Mouse (Mus musculus) heart, embryonic 16.5 days (tissue): ENCODE measurements around the gene 2310034G01Rik. TPM values are rescaled to one million over a fixed set of nuclear protein-coding genes. Genes with fewer than 3 reads are reported as not detected.

ENCODE experiments used
- ATAC-seq: fragments of 200-750 bp; cut with Nextera tagmentation; replicated peaks from 2 replicates; pipeline ENCODE4 v1.8.0; 2017; ENCODE audit warnings: moderate number of reproducible peaks; ENCODE audit not compliant: insufficient read depth, low FRiP score; ENCODE audit errors: extremely low read depth
- H3K27ac ChIP-seq: fragments of 300-500 bp; sonication (generic); 2 replicates; pipeline ENCODE4 v1.5.1; 2014; ENCODE audit warnings: mild to moderate bottlenecking, low read length, control low read depth, moderate library complexity
- H3K27me3 ChIP-seq: fragments of 300-500 bp; sonication (generic); 2 replicates; pipeline ENCODE4 v1.6.1; 2014; ENCODE audit warnings: low read length, mixed read lengths; ENCODE audit not compliant: control insufficient read depth, insufficient read depth
- H3K36me3 ChIP-seq: fragments of 300-500 bp; sonication (generic); 2 replicates; pipeline ENCODE4 v1.6.1; 2014; ENCODE audit not compliant: control insufficient read depth, insufficient read depth
- H3K4me1 ChIP-seq: fragments of 300-500 bp; sonication (generic); 2 replicates; pipeline ENCODE4 v1.6.1; 2014; ENCODE audit warnings: low read length, mixed read lengths; ENCODE audit not compliant: control insufficient read depth, insufficient read depth
- H3K4me2 ChIP-seq: fragments of 300-500 bp; sonication (generic); 2 replicates; pipeline ENCODE4 v1.6.1; 2014; ENCODE audit warnings: low read depth, mild to moderate bottlenecking, control low read depth, low read length
- H3K4me3 ChIP-seq: fragments of 300-500 bp; sonication (generic); 2 replicates; pipeline ENCODE4 v1.5.1; 2014; ENCODE audit warnings: mild to moderate bottlenecking, control low read depth, low read length
- H3K9ac ChIP-seq: fragments of 300-500 bp; sonication (generic); 2 replicates; pipeline ENCODE4 v1.6.1; 2014; ENCODE audit warnings: low read length, control low read depth
- H3K9me3 ChIP-seq: fragments of 300-500 bp; sonication (generic); replicated peaks from 2 replicates; pipeline ENCODE4 v1.6.1; 2016; ENCODE audit warnings: low read length; ENCODE audit not compliant: control insufficient read depth
- WGBS: fragments of 180-500 bp; shearing (Covaris S2); extraction: QIAGEN DNeasy Blood & Tissue Kit; methylation state at CpG from one replicate; pipeline ENCODE4 v1.1.7; 2014; 5-methylcytosine and 5-hydroxymethylcytosine counted together
- polyA plus RNA-seq: library from polyadenylated mRNA; unstranded; fragments of >200 nt; fragmentation: Nextera tagmentation; extraction: Ambion mirVana; gene quantifications from 2 replicates; pipeline ENCODE4 v1.2.1, GENCODE M21; 2015

The 2310034G01Rik gene
- polyA plus RNA-seq, 1 experiment from 2014 or later = 1.1 TPM

DNA sequence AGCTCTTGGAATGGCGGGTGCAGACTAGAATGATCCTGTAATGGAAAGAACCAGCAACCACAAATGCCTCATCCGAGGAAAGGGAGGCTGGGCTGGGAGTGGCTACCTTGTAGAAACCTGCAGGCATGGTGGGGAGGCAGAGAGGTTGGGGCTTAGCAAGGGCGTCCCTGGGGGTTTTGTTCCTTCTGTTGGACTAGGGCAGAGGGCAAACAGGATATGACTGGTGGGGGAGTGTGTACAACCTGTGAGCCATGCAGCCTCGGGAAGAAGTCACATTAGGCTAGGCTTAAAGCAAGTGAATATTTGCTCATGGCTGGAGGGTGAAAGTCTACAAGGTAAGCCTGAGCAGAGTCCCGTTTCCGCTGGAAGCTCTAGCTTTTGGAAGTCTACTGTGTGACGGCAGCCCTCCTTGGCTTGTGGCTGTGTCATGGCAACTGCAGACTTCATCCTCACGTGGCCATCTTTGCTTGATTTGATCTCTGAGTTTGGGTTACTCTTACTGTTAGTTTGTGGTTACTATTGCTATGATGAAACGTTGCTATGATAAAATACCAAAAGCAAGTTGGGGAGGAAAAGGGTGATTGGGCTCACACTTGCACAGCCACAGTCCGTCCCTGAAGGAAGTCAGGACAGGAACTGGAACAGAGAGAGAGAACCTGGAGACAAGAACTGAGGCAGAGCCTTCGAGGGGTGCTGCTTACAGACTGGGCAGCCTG is 13.3 kb upstream of the 2310034G01Rik start:
- Histone ChIP-seq H3K27me3 (no peaks in the 10 kb centered on the region), H3K9me3 (no peaks in the 10 kb centered on the region), H3K4me1 (no peaks in the 10 kb centered on the region), H3K4me2 (no peak overlapping the region), H3K9ac (no peak overlapping the region), H3K4me3 (no peak overlapping the region), H3K27ac (no peak overlapping the region), H3K36me3 (no peaks in the 10 kb centered on the region)
- no peak for ATAC-seq
- 73% methylated on average over 11 of the region's 11 CpGs for WGBS

DNA sequence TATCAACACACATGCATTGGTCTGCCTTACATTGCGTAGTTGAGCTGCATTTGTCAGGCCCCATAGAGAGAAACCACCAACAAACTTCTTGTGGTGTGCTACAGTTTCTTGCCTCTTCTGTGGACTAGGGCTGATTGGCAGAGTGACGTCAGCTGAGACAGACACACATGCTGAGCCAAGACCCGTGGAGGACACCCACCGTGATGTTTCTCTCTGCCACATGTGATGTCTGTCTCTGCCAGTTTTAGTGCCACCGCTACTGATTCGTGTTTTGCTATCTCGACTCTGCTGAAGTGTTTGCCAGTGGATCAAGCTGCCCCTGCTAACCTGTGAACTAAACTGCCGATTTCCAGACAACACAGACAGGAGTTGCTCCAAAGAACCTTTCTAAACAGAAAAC is 12.0 kb upstream of the 2310034G01Rik start:
- WGBS = 69% methylated on average over 8 of the region's 8 CpGs
- H3K4me1 ChIP-seq = peaks cover under 1% of the 10 kb centered on the region; the same call in 1 of the 2 replicates
- H3K4me2 ChIP-seq = no peak overlapping the region
- H3K27me3 ChIP-seq = 0 out of 2 replicates have a peak, but pooled peaks cover 5% of the 10 kb centered on the region
- H3K9me3 ChIP-seq = no peaks in the 10 kb centered on the region
- no peak overlapping the region for H3K9ac ChIP-seq
- H3K36me3 ChIP-seq = no peaks in the 10 kb centered on the region
- H3K27ac ChIP-seq = no peak overlapping the region
- ATAC-seq = no peak
- no peak overlapping the region for H3K4me3 ChIP-seq

DNA sequence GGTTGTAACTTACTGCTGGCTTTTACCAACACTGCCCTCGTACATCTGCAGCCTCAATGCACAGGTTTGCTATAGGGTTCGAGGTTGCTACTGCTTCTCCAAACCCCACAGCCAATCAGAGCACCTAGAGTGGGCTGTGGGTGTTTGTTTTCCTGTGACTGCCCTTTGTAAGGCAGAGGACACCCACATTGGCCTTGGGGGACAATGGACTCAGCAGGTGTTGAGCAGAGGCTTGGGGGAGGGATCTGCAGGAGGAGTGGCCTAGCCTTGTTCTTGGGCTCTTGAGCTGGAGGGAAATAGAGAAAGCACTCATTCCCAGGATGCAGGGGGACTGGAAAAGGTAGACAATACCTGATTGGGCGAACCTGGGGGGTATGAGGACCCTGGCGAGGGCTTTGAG is 8.3 kb upstream of the 2310034G01Rik start:
- ATAC-seq = no peak
- H3K27ac ChIP-seq = peak overlapping the region; percentile 71
- 0 out of 2 replicates have a peak, but pooled peaks cover 8% of the 10 kb centered on the region for H3K27me3 ChIP-seq
- no peak overlapping the region for H3K9ac ChIP-seq
- H3K4me2 ChIP-seq = peak overlapping the region; percentile 65; the same call in 1 of the 2 replicates
- peaks cover 2% of the 10 kb centered on the region; the same call in 1 of the 2 replicates for H3K4me1 ChIP-seq
- no peaks in the 10 kb centered on the region for H3K36me3 ChIP-seq
- no peak overlapping the region for H3K4me3 ChIP-seq
- no peaks in the 10 kb centered on the region for H3K9me3 ChIP-seq
- 61% methylated on average over 4 of the region's 4 CpGs for WGBS

DNA sequence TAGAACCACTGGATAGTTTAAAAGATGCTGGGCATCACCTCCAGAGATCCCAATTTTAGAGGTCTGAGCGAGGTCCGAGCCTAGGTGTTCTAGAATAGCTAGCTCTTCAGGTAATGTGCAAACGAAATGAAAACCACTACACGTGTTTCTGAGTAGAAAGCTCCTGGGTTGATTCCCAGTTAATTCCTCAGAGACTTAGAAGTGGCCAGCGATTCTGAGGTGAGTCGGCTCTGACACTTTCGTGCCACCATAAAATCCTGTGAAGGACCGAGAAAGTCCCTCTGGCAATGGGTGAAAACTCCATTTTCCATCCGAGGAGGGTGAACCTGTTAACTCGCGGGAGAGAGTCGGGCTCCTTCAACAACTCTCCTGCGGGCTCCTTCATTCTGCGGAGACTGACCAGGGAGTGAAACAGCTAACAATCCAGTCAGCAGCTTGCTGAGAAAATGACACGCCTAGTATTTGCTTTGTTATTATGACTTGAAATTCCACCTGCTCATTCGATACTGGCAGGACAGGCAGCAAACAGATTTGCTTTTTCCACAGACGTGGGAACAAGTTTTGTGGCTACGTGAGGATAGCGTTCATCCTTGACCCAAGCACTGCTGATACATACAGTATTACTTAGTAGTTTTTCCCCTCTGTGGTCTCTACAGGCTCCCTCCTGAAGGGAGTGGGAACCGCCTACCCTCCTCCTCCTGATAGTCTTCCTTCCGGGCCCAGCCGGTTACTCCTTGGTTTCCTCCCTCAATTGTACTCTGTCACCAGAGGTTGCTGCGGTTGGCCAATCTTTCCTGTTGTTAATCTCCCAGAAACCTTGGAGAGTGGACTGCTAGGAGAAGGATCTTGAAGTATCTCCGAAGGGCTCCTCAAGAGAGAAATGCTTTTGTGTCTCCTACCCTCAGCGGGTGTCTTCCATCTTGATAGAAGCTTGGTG is 7.5 kb upstream of the 2310034G01Rik start:
- Histone ChIP-seq H3K4me2 (peak overlapping the region; percentile 65), H3K9me3 (no peaks in the 10 kb centered on the region), H3K4me3 (peak overlapping the region; percentile 50), H3K36me3 (no peaks in the 10 kb centered on the region), H3K9ac (peak overlapping the region; percentile 61), H3K4me1 (peaks cover 2% of the 10 kb centered on the region; the same call in 1 of the 2 replicates), H3K27ac (peak overlapping the region; percentile 71), H3K27me3 (0 out of 2 replicates have a peak, but pooled peaks cover 8% of the 10 kb centered on the region)
- ATAC-seq = 0 out of 2 replicates have a peak, but pooled peaks have one; percentile 35
- 17% methylated on average over 25 of the region's 25 CpGs for WGBS

DNA sequence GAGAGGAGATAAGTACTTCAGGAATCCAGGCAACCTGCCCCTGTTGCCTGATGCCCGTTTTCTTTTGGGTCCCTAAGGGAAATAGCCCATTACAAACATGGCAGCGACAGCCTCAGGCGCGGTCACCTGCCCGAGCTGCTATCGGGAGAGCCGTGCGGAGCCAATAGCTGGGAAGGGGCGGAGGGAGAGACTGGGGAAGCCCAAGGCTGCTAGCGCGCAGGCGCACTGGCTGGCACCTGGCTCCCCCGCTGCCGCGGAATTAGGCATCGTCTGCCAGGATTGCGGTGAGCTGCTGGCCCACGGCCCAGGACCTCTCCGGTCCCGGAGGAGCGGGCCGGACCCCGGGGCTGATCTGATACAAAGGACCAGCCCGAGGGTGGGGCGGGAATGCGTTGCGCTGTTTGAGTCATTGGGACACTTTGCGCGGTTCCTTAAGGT is 6.6 kb upstream of the 2310034G01Rik start:
- peak; percentile 85 for ATAC-seq
- WGBS = 1% methylated on average over 29 of the region's 29 CpGs
- H3K4me2 ChIP-seq = peak overlapping the region; percentile 65

DNA sequence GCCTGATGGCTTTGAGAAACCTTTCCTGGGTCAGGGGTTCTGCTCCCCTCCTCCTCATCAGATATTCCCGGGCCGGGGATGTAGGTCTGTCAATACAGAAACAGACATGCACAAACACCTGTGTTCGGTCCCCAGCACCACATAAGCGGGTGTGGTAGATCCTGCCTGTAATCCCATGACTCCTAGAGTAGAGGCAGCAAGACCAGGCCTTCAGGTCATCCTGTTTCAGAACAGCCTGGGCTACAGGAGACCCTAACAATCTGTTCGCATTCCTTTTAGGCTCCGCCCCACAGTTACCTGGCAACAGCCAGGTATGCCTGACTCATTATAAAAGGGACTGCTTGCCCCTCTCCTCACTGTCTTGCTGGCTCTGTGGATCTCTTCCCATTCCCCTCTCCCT is 552 bp downstream of the 2310034G01Rik start:
- peaks cover 6% of the 10 kb centered on the region; the same call in 1 of the 2 replicates for H3K27me3 ChIP-seq
- 34% methylated on average over 6 of the region's 6 CpGs for WGBS
- H3K9me3 ChIP-seq = no peaks in the 10 kb centered on the region

More for the DNA sequence above, 6.6 kb upstream of the 2310034G01Rik start:
- H3K36me3 ChIP-seq = no peaks in the 10 kb centered on the region
- H3K4me3 ChIP-seq = peak overlapping the region; percentile 50
- H3K9ac ChIP-seq = peak overlapping the region; percentile 61
- H3K4me1 ChIP-seq = peaks cover 2% of the 10 kb centered on the region; the same call in 1 of the 2 replicates
- 0 out of 2 replicates have a peak overlapping the region, but pooled peaks have one; percentile 0 for H3K27ac ChIP-seq
- 0 out of 2 replicates have a peak, but pooled peaks cover 8% of the 10 kb centered on the region for H3K27me3 ChIP-seq
- no peaks in the 10 kb centered on the region for H3K9me3 ChIP-seq

DNA sequence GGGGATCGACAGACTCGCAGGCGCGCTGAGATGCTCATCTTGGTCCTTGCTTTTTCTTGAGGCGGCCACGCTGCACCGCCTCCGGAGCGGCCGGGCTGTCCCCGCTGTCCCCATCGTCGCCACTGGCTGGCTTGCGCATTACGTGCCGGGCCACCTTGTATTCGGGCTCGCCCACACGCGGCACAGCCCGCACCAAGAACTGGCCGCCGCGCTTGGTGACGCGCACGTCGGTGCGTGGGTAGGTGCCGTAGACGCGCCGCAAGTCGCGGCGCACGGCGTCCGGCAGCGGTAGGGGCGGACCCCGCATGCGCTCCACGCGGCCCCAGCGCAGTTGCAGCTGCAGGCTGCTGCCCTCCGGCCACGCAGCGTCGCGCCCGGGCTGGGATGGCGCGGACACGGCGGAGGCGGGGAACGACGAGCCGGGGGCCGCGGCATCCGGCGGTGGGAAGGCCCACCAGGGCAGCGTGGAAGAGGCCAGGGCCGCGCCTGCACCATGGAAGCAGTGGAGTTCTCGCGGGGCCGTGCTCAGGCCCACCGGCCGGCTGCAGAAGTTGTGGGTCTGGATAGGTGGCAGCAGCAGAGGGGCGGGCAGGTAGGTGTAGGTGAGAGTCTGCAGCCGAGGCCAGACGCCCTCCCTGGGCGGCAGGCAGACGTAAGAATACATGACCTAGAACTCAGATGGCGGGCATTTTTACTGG is 1.2 kb downstream of the 2310034G01Rik start:
- under 1% methylated on average over 78 of the region's 78 CpGs for WGBS
- Histone ChIP-seq H3K4me1 (peaks cover 11% of the 10 kb centered on the region), H3K27ac (peak overlapping the region; percentile 73), H3K4me2 (peak overlapping the region; percentile 83), H3K36me3 (no peaks in the 10 kb centered on the region), H3K27me3 (peaks cover 3% of the 10 kb centered on the region; the same call in 1 of the 2 replicates), H3K4me3 (peak overlapping the region; percentile 75), H3K9me3 (no peaks in the 10 kb centered on the region), H3K9ac (peak overlapping the region; percentile 82)
- ATAC-seq = peak; percentile 80

More for the DNA sequence above, 552 bp downstream of the 2310034G01Rik start:
- Histone ChIP-seq H3K9ac (peak overlapping the region; percentile 82), H3K36me3 (no peaks in the 10 kb centered on the region), H3K4me2 (peak overlapping the region; percentile 83), H3K4me1 (peaks cover 11% of the 10 kb centered on the region), H3K27ac (no peak overlapping the region), H3K4me3 (peak overlapping the region; percentile 75)
- no peak; the same call in 1 of the 2 replicates for ATAC-seq

DNA sequence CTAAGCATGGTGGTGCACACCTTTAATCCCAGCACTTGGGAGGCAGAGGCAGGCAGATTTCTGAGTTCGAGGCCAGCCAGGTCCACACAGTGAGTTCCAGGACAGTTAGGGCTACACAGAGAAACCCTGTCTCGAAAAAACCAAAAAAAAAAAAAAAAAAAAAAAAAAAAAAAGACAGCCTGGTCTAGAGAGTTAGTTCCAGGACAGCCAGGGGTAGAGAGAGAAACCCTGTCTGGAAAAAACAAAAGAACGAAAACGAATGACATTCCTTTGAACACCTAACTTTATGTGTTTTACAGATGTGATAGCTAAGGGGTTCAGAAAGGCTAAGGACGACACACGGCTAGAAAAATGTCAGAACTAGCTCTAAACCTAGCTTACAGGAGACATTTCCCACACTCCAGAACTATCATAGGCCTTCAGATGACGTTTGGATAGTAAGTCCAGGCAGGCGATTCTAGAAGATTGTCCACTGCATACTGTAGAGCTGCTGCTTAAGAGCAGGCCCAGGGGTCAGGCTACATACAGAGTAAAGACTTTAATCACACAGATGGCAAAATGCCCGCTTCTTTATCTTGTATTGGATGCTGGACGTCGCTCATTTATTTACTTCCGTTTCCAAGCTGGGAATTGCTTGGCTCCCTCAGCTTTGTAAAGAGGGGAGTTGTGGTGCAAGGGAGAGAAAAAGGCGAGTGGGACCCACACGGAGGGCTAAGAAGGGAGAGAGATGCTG is 2.0 kb downstream of the 2310034G01Rik start:
- WGBS = 30% methylated on average over 14 of the region's 14 CpGs
- H3K4me1 ChIP-seq = peaks cover 11% of the 10 kb centered on the region
- H3K27me3 ChIP-seq = peaks cover 3% of the 10 kb centered on the region; the same call in 1 of the 2 replicates
- H3K4me3 ChIP-seq = peak overlapping the region; percentile 75
- H3K36me3 ChIP-seq = no peaks in the 10 kb centered on the region
- H3K9ac ChIP-seq = peak overlapping the region; percentile 82
- ATAC-seq = peak; percentile 31; the same call in 1 of the 2 replicates
- peak overlapping the region; percentile 83 for H3K4me2 ChIP-seq
- no peaks in the 10 kb centered on the region for H3K9me3 ChIP-seq
- H3K27ac ChIP-seq = peak overlapping the region; percentile 73
